Mouse (Mus musculus): ENCODE data around the gene Numa1.

DNA sequence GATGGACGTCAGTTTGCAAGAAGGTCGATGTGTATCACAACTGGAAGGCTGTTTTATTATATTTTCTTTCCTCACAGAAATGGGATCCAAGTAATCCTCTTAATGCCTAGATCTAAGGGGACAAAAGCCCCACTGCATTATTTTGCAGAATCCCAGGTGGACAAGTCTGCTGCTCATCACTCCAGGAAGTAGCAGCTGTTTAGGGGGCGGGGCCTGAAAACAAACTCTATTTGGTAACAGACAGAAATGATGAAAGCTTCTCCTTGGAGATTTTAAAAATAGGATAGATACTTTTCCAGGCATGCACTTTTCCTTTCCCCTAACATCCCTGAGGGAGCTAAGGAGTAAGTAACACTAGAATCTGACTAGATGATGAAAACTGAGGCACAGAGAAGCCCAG is 103.4 kb downstream of the Numa1 start:
- no peak for TF ChIP-seq CTCF (IDR thresholded peaks at IDR 0.05; ENCODE audit: extremely low read depth, insufficient read length, insufficient replicate concordance, low read depth, low read length)
- TF ChIP-seq POLR2A (IDR thresholded peaks at IDR 0.05; ENCODE audit: low read depth, low read length) = no peak
